Mouse (Mus musculus): ENCODE data around the gene Tshz2. TPM values are rescaled to one million over a fixed set of nuclear protein-coding genes. Genes with fewer than 3 reads are reported as not detected.

Gene Tshz2
- polyA plus RNA-seq, 1 experiment: 6.2 TPM

DNA sequence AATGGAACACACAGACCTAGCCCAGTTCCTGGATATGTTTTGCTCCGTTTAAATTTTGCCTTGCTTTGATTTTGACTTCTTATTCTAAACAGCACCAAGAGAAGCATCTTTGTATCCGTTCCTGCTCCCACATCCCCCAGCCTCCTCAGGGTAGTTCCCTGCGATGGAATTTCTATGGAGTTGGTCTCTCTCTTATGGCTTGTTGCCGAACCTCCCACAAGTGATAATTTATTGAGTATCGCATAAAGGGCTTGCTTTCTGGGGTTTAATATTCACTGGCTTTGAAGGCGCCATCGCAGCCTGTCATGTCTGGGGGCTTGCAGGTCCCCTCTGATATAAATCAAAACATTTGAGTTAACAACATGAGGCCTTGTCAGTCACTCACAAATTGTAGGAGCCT lies 52.9 kb downstream of the Tshz2 start:
- DNase-seq: no peak
- Histone ChIP-seq H3K4me3 (replicated peaks; ENCODE audit: extremely low read depth, low read depth, low read length) (no peak overlapping the region), H3K4me1 (ENCODE audit: control insufficient read depth, insufficient read depth, low read length) (peaks cover 4% of the 10 kb centered on the region; the same call in 1 of the 2 replicates)
- no peak for TF ChIP-seq POLR2A (IDR thresholded peaks at IDR 0.05; ENCODE audit: borderline replicate concordance, extremely low read depth, low read depth, low read length)
- TF ChIP-seq CTCF (IDR thresholded peaks at IDR 0.05; ENCODE audit: insufficient read depth, low read length): no peak
- WGBS: 80% methylated on average over 7 of the region's 7 CpGs

DNA sequence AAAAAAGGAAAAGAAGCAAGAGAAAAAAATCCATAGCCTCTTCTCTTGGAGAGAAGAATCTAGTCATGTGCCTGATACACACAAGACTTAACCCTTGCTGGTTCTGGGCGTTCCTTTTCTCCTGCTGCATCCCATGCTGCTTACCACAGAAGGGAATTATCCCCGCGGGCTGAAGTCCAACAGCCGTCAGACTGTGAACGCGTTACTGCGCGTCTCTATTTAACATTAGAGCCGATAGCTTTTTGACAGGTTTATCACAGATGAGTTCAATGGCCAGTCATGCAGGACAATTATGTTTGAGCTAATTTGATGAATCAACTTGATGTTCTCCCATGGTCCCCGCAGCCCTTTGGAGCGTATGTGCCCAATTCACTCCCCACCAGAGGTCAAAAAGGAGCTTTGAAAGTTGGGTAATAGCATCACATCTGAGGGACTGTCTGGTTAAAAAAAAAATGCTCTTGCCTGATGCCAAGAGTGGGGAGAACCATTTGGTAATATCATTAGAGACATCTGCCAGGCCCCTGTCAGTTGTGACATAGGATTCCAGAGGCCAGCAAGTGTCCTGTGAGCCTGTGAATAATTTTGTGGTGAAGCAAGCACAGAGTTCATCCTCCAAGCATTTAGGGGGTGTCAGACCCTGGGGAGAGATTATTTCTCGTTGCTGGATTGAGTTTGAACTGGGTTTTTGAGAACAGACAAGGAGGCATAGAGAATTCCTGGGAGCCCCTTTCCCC lies 54.1 kb downstream of the Tshz2 start:
- 83% methylated on average over 12 of the region's 12 CpGs for WGBS
- TF ChIP-seq CTCF (IDR thresholded peaks at IDR 0.05; ENCODE audit: insufficient read depth, low read length) (no peak), POLR2A (IDR thresholded peaks at IDR 0.05; ENCODE audit: borderline replicate concordance, extremely low read depth, low read depth, low read length) (no peak)

DNA sequence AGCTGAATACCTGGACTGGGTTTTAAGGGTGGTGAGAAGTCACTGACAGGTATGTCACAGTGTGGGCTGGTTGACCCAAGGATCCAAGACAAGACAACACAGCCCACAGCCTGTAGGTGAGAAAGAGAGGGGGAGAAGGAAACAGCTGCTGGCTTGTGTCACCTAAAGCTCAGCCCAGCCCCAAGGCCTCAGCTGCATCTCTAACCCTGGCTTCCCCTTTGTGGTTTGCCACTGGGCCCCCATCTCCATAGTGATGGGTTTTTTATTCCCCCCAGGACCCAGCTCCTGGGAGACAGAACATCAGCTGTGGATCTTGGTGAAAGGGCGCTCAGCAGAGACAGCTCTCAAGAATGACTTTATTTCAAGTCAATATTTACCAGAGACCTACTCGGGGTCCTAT lies 57.2 kb downstream of the Tshz2 start:
- peaks cover 3% of the 10 kb centered on the region; the same call in 1 of the 2 replicates for H3K4me1 ChIP-seq (ENCODE audit: control insufficient read depth, insufficient read depth, low read length)
- TF ChIP-seq POLR2A (IDR thresholded peaks at IDR 0.05; ENCODE audit: borderline replicate concordance, extremely low read depth, low read depth, low read length): no peak
- no peak for TF ChIP-seq CTCF (IDR thresholded peaks at IDR 0.05; ENCODE audit: insufficient read depth, low read length)
- no peak for DNase-seq
- no peak overlapping the region for H3K4me3 ChIP-seq (replicated peaks; ENCODE audit: extremely low read depth, low read depth, low read length)
- WGBS: 72% methylated on average over 2 of the region's 2 CpGs

More for the DNA sequence above, 54.1 kb downstream of the Tshz2 start:
- no peak for DNase-seq
- Histone ChIP-seq H3K4me1 (ENCODE audit: control insufficient read depth, insufficient read depth, low read length) (peaks cover 4% of the 10 kb centered on the region; the same call in 1 of the 2 replicates), H3K4me3 (replicated peaks; ENCODE audit: extremely low read depth, low read depth, low read length) (no peak overlapping the region)

DNA sequence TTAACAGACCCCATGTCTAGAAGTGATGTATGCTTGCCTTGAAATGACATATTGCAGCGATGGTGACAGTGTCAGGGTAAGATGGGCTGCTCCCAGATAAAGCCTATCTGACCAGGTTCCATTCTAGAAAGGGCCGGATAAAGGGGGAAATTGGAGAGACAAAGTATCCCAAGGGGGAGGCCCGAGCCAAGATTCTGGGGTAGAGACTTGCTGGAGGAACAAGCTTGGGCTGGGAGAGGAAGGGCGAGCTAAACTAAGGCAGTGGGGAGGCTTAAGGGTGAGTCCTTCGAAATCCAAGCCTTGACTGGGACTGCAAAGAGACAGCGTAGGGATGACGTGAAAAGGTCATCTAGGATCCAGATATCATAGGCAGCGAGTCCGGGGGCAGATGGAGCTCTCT lies 61.7 kb downstream of the Tshz2 start:
- DNase-seq: no peak
- WGBS: 87% methylated on average over 9 of the region's 9 CpGs
- H3K4me1 ChIP-seq (ENCODE audit: control insufficient read depth, insufficient read depth, low read length): peaks cover 2% of the 10 kb centered on the region
- no peak overlapping the region for H3K4me3 ChIP-seq (replicated peaks; ENCODE audit: extremely low read depth, low read depth, low read length)
- TF ChIP-seq POLR2A (IDR thresholded peaks at IDR 0.05; ENCODE audit: borderline replicate concordance, extremely low read depth, low read depth, low read length) (no peak), CTCF (IDR thresholded peaks at IDR 0.05; ENCODE audit: insufficient read depth, low read length) (no peak)

DNA sequence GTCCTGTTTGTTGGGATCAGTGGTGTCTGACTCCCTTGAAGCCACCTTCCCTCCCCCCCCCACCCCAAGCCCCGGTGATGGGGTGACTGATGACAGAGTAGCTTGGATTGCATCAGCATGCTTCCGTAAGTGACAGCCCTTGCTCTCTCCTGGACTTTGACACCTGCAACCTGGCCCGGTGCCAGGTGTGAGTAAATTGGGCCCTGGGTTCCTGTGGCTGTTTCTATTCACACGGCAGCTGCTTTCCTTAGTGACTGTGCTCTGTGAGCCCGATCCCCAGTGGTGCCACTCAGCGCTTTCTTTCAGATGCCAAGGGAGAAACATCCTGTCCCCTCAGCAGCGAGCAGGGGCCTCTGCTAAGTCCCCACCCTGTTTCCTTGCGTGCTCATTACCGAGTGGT lies 62.2 kb downstream of the Tshz2 start:
- 57% methylated on average over 9 of the region's 9 CpGs for WGBS
- TF ChIP-seq CTCF (IDR thresholded peaks at IDR 0.05; ENCODE audit: insufficient read depth, low read length): no peak
- no peak for TF ChIP-seq POLR2A (IDR thresholded peaks at IDR 0.05; ENCODE audit: borderline replicate concordance, extremely low read depth, low read depth, low read length)
- Histone ChIP-seq H3K4me1 (ENCODE audit: control insufficient read depth, insufficient read depth, low read length) (peaks cover 6% of the 10 kb centered on the region), H3K4me3 (replicated peaks; ENCODE audit: extremely low read depth, low read depth, low read length) (no peak overlapping the region)
- DNase-seq: no peak

DNA sequence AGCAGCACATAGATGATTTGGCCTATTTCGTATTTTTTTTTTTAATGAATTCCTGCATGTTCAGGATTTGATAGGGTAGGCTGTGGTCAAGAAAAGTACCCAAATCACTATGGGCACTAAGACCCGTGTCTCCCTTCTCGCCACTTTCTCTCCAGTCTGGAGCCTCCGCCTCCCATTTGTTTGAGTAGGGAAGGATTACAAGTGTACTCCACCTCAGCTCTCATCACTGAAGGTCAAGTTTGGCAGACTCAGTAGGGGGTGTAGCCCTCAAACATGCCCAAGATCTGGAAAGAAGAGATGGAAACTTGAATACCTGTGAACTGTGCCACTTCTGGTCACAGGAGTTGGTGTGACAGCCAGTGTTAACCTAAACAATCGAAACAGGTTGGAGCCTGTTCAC lies 66.3 kb downstream of the Tshz2 start:
- Histone ChIP-seq H3K4me1 (ENCODE audit: control insufficient read depth, insufficient read depth, low read length) (peaks cover 6% of the 10 kb centered on the region), H3K4me3 (replicated peaks; ENCODE audit: extremely low read depth, low read depth, low read length) (no peak overlapping the region)
- TF ChIP-seq POLR2A (IDR thresholded peaks at IDR 0.05; ENCODE audit: borderline replicate concordance, extremely low read depth, low read depth, low read length) (no peak), CTCF (IDR thresholded peaks at IDR 0.05; ENCODE audit: insufficient read depth, low read length) (no peak)
- 70% methylated on average over 5 of the region's 5 CpGs for WGBS
- DNase-seq: no peak

DNA sequence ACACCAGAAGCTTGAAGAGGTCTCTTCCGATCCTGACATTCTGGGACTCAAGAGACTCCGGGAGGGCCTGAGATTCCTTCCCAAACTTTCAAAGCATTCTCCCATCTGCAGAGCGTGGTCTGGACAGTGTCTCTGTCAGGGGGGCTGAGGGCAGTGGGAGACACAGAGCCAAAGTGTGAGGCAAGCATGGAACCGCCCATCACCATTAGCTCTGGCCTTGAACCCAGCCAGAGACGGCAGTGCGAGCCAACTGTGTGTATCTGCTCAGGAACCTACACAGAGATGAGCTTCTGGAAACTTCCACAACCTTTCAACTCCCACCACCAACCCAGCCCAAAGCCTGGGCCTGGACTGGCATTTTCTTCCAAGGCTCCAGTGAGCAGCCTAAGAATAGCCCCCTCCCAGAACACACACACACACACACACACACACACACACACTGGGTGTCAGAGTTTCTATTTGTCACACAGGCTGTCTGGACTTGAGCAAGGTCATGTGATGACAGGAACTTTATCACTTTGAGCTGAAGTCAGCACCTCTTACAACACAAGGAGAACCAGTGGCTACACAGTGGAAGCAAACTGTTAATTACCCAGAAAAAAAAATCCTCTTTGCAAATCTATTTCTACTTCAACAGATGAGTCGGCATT lies 67.2 kb downstream of the Tshz2 start:
- no peak for TF ChIP-seq CTCF (IDR thresholded peaks at IDR 0.05; ENCODE audit: insufficient read depth, low read length)
- no peak for TF ChIP-seq POLR2A (IDR thresholded peaks at IDR 0.05; ENCODE audit: borderline replicate concordance, extremely low read depth, low read depth, low read length)
- no peak overlapping the region for H3K4me3 ChIP-seq (replicated peaks; ENCODE audit: extremely low read depth, low read depth, low read length)
- 61% methylated on average over 7 of the region's 7 CpGs for WGBS
- no peak for DNase-seq
- peaks cover 6% of the 10 kb centered on the region for H3K4me1 ChIP-seq (ENCODE audit: control insufficient read depth, insufficient read depth, low read length)

DNA sequence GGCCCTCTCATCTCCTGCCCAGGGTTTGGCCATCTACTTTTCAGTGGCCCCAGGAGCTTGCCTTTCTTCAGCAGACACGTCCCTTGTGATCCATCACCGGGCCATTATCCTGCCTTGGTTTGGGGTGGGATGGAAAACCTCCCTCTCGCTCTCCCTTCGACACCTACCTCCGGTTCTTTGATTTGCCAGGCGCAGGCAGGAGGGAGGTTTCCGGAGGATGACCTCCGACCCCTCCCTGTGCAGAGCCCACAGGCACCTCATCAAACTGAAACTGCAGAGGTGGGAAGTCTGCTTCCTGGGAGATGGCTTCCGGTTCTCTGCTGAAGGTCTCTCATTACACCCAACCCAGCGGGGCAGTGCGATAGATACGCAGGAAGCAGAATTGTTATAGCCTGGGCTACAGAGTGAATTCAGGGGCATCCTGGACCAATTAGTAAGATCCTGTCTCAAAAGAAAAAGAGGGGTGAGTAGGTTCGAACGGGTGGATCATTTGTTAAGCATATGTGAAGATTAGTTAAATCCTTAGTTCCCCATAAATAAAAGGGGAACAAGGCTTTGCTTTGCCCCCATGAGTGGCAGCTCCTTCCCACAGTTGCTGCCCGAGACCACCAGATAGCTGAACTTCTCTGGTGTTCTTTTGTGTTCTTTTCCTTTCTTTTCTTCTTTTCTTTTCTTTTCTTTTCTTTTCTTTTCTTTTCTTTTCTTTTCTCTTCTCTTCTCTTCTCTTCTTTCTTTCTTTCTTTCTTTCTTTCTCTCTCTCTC lies 70.1 kb downstream of the Tshz2 start:
- WGBS: 59% methylated on average over 15 of the region's 15 CpGs
- Histone ChIP-seq H3K4me1 (ENCODE audit: control insufficient read depth, insufficient read depth, low read length) (peaks cover 6% of the 10 kb centered on the region), H3K4me3 (replicated peaks; ENCODE audit: extremely low read depth, low read depth, low read length) (no peak overlapping the region)
- no peak for DNase-seq
- no peak for TF ChIP-seq POLR2A (IDR thresholded peaks at IDR 0.05; ENCODE audit: borderline replicate concordance, extremely low read depth, low read depth, low read length)
- no peak for TF ChIP-seq CTCF (IDR thresholded peaks at IDR 0.05; ENCODE audit: insufficient read depth, low read length)

DNA sequence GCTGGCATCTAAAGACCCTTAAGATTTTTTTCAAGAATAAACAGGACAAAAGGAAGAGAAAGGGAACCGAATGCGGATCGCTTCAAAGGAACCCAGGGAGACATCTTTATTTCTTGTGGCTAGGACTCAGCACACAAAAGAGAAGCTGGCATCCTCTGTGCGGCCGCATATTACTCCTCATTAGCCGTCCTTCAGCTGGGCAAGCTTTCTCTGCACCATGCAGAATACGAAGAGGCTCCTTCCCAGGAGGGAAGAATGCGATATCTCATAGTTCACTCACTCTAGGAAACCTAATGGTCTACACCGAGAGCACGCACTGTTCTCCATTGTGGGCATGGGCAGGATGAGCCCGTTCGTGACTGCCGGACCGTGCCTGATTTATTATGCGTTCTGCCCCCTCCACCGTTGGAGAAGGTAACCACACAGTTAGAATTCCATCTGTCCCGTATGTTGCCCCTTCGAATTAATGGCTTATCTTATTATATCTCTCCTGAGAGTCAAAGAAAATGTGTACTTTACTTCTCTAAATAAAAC lies 89.0 kb downstream of the Tshz2 start:
- H3K4me1 ChIP-seq (ENCODE audit: control insufficient read depth, insufficient read depth, low read length): no peaks in the 10 kb centered on the region
- 64% methylated on average over 18 of the region's 18 CpGs for WGBS
- no peak overlapping the region for H3K4me3 ChIP-seq (replicated peaks; ENCODE audit: extremely low read depth, low read depth, low read length)
- DNase-seq: no peak
- no peak for TF ChIP-seq POLR2A (IDR thresholded peaks at IDR 0.05; ENCODE audit: borderline replicate concordance, extremely low read depth, low read depth, low read length)
- no peak for TF ChIP-seq CTCF (IDR thresholded peaks at IDR 0.05; ENCODE audit: insufficient read depth, low read length)

Measured in lung, adult 2 months (tissue).